Mouse (Mus musculus) layer of hippocampus, adult 18-20 months (tissue): ENCODE results near the gene Tcf7. TPM values are rescaled to one million over a fixed set of nuclear protein-coding genes. Genes with fewer than 3 reads are reported as not detected.

Experiments
- DNase-seq, 2 experiments: peaks; one replicate each; pipeline ENCODE4 v3.0.0; 2022; ENCODE audit warnings: low spot score in 2 of 2
- total RNA-seq, 2 experiments: library from RNA; stranded (reverse); gene quantifications; 2 replicates each; pipeline ENCODE4 v1.2.3; 2021

Gene Tcf7
- total RNA-seq, 2 experiments from 2014 or later = 2.6 to 3.1 TPM

GRCm38 (mm10) chr11:52268104-52268835 is 14.5 kb downstream of the Tcf7 start:
- no peak for DNase-seq

- DNase-seq = no peak
Measured at GRCm38 (mm10) chr11:52267271-52267670, 15.5 kb downstream of the Tcf7 start.

GRCm38 (mm10) chr11:52265616-52266307 is 17.1 kb downstream of the Tcf7 start:
- DNase-seq = no peak

GRCm38 (mm10) chr11:52264871-52265270 is 17.9 kb downstream of the Tcf7 start:
- DNase-seq = no peak

- DNase-seq = no peak
Measured at GRCm38 (mm10) chr11:52262338-52262737, 20.5 kb downstream of the Tcf7 start.

GRCm38 (mm10) chr11:52261937-52262336 is 20.9 kb downstream of the Tcf7 start:
- no peak for DNase-seq

- no peak for DNase-seq
Measured at GRCm38 (mm10) chr11:52260878-52261277, 21.9 kb downstream of the Tcf7 start.

GRCm38 (mm10) chr11:52258711-52259110 is 24.1 kb downstream of the Tcf7 start:
- DNase-seq = no peak

- no peak for DNase-seq
Measured at GRCm38 (mm10) chr11:52257376-52257775, 25.4 kb downstream of the Tcf7 start.

- DNase-seq = no peak
Measured at GRCm38 (mm10) chr11:52255077-52255476, 27.7 kb downstream of the Tcf7 start.

- DNase-seq = peak; percentile 28 to 58
Measured at GRCm38 (mm10) chr11:52253674-52254375, 29.0 kb downstream of the Tcf7 start.

- DNase-seq = no peak
Measured at GRCm38 (mm10) chr11:52252692-52253091, 30.1 kb downstream of the Tcf7 start.

- DNase-seq = no peak
Measured at GRCm38 (mm10) chr11:52251770-52252169, 31.0 kb downstream of the Tcf7 start.

GRCm38 (mm10) chr11:52249452-52249851 is 33.4 kb downstream of the Tcf7 start:
- DNase-seq = no peak

- DNase-seq = no peak
Measured at GRCm38 (mm10) chr11:52240898-52241542, 41.8 kb downstream of the Tcf7 start.

- no peak for DNase-seq
Measured at GRCm38 (mm10) chr11:52234509-52234908, 48.3 kb downstream of the Tcf7 start.

- no peak for DNase-seq
Measured at GRCm38 (mm10) chr11:52233906-52234305, 48.9 kb downstream of the Tcf7 start.

GRCm38 (mm10) chr11:52233043-52233653 is 49.7 kb downstream of the Tcf7 start:
- no peak for DNase-seq

GRCm38 (mm10) chr11:52231606-52232541 is 50.9 kb downstream of the Tcf7 start, which contains the start of gene Skp1a:
Skp1a (plus strand) TSS chr11:52231995.
- peak; percentile 84 to 95 for DNase-seq

- DNase-seq = no peak
Measured at GRCm38 (mm10) chr11:52230694-52231093, 52.1 kb downstream of the Tcf7 start.
